Mouse (Mus musculus): ENCODE measurements at regions not wholly inside any gene's neighbourhood (a gene's known extent, or its start where the extent isn't known, plus 50 kb on each side); places are given as distances from the start of the nearest gene placed in this dataset.
A peak's percentile ranks its signal among the peaks of the same experiment; 100 is the strongest.

GRCm38 (mm10) chr8:12073311-12073999 is 205.2 kb upstream of the A230072I06Rik start:
- DNase-seq, result peak; percentile 27 to 29

- no peak for DNase-seq
These were observed 202.7 kb upstream of the A230072I06Rik start for GRCm38 (mm10) chr8:12075943-12076342.

- DNase-seq, result no peak
These were observed 201.7 kb upstream of the A230072I06Rik start for GRCm38 (mm10) chr8:12076811-12077375.

GRCm38 (mm10) chr8:12077896-12078295 is 200.7 kb upstream of the A230072I06Rik start:
- no peak for DNase-seq

- no peak for DNase-seq
These were observed 199.7 kb upstream of the A230072I06Rik start for GRCm38 (mm10) chr8:12078679-12079566.

GRCm38 (mm10) chr8:12081536-12081935 is 197.1 kb upstream of the A230072I06Rik start:
- no peak for DNase-seq

- no peak for DNase-seq
These were observed 191.3 kb upstream of the A230072I06Rik start for GRCm38 (mm10) chr8:12087192-12087800.

- no peak for DNase-seq
These were observed 178.5 kb upstream of the A230072I06Rik start for GRCm38 (mm10) chr8:12100145-12100544.

- DNase-seq, result no peak
These were observed 175.3 kb upstream of the A230072I06Rik start for GRCm38 (mm10) chr8:12103296-12103695.

- no peak for DNase-seq
These were observed 173.3 kb upstream of the A230072I06Rik start for GRCm38 (mm10) chr8:12105106-12105901.

GRCm38 (mm10) chr8:12108578-12108977 is 170.0 kb upstream of the A230072I06Rik start:
- DNase-seq, result no peak

- DNase-seq, result no peak
These were observed 167.0 kb upstream of the A230072I06Rik start for GRCm38 (mm10) chr8:12111626-12112025.

GRCm38 (mm10) chr8:12113023-12113422 is 165.6 kb upstream of the A230072I06Rik start:
- DNase-seq, result no peak

GRCm38 (mm10) chr8:12126374-12127001 is 152.1 kb upstream of the A230072I06Rik start:
- DNase-seq, result no peak

- no peak for DNase-seq
These were observed 151.4 kb upstream of the A230072I06Rik start for GRCm38 (mm10) chr8:12127106-12127800.

- no peak for DNase-seq
These were observed 150.7 kb upstream of the A230072I06Rik start for GRCm38 (mm10) chr8:12127801-12128490.

GRCm38 (mm10) chr8:12130591-12130990 is 148.0 kb upstream of the A230072I06Rik start:
- no peak for DNase-seq

- DNase-seq, result no peak
These were observed 144.4 kb upstream of the A230072I06Rik start for GRCm38 (mm10) chr8:12134200-12134599.

GRCm38 (mm10) chr8:12135392-12136177 is 143.0 kb upstream of the A230072I06Rik start:
- no peak for DNase-seq

Measured in heart, adult 18-20 months (tissue).